Mouse (Mus musculus) bone marrow, adult 2 months (tissue): ENCODE data around the gene Ucn2.

Source experiments
- CTCF ChIP-seq: fragments of 200-500 bp; IDR thresholded peaks from 2 replicates; pipeline ENCODE4 v1.5.1; 2011; ENCODE audit warnings: low read length, control low read depth; ENCODE audit not compliant: control insufficient read depth, insufficient read depth
- POLR2A ChIP-seq: fragments of 200-500 bp; IDR thresholded peaks from 2 replicates; pipeline ENCODE4 v1.6.1; 2011; ENCODE audit warnings: low read depth, mild to moderate bottlenecking, control low read depth, low read length, borderline replicate concordance; ENCODE audit not compliant: control insufficient read depth

- no peak for TF ChIP-seq CTCF
- TF ChIP-seq POLR2A, result no peak
These were observed at the start of gene Ucn2 for GRCm38 (mm10) chr9:108985710-108986109.
